Mouse (Mus musculus): ENCODE data around the gene Hist1h3f.

DNA sequence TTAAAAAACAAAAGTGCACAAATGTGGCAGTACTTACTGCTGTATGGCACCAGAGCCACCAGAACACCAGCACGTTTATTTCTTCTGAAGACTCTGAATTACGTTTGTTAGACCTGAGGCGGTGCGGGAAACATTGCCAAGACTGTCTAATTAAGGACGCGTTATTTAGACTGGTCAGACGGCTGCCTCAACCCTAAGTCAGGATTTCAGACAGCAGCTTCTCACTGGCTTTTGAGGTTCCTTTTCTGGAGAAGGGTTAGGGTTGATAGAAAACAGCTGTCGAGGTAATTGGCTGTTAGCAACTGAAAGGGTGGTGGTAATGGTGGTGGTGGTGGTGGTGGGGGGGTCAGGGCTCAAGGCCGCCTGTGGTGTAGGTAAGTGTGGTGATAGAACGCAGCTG, 45.2 kb upstream of the Hist1h3f start:
- TF ChIP-seq POLR2A (IDR thresholded peaks at IDR 0.05; ENCODE audit: borderline replicate concordance, control insufficient read depth, low read depth, low read length) = no peak
- TF ChIP-seq CTCF (IDR thresholded peaks at IDR 0.05; ENCODE audit: control insufficient read depth, insufficient read depth, low read length) = no peak
